Mouse (Mus musculus): ENCODE measurements around the gene Dctd.

- TF ChIP-seq CTCF (IDR thresholded peaks at IDR 0.05; ENCODE audit: extremely low read depth, insufficient read depth, low read length), result no peak
- TF ChIP-seq POLR2A (IDR thresholded peaks at IDR 0.05; ENCODE audit: extremely low read depth, insufficient read depth, low read length), result no peak
These were observed 11.2 kb downstream of the Dctd start for GRCm38 (mm10) chr8:48109856-48110780.

All from cortical plate, adult 2 months (tissue).